Comparison of ENCODE assay signal across 18 mouse cellular contexts in the genomic region with DNA sequence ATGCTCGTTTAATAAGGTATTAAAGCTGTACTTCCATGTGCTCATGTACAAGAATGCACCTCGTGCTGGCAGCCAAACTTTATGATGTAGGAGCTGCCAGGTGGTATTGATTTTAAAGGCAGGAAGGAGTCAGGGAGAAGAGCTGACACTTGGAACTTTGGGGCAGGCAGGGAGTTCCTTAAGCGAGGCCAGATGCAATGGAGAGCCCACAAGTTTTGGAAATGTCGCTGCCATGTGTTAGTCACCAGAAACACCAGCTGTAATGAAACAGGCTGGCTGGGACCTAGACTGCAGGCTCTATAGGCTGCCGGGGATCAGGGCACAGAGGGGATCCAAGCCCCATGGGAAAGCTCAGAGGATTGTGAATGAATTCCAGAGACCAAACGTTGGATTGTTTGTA.
DNase-seq lines count a peak whose midpoint lies in the region; ATAC-seq lines count a peak whose summit lies in the region.
"Had no signal": no experiment of that assay in that cellular context is flagged by ENCODE, and none has a peak within 500 bp of the region (broad histone marks: within the 10 kb centered on the region; RNA-seq: fewer than 3 reads in every experiment).

No protein-coding gene starts in this region.

- no peak overlapping the region for H3K4me2 ChIP-seq in forebrain, embryonic 14.5 days (ENCODE audit: low read length)
- H3K4me2 ChIP-seq in forebrain, embryonic 11.5 days (ENCODE audit: low read depth, low read length, severe bottlenecking), result no peak overlapping the region
- no peak overlapping the region for H3K4me2 ChIP-seq in limb, embryonic 15.5 days
- H3K4me2 ChIP-seq: forebrain, embryonic 13.5 days had no signal

- no peaks in the 10 kb centered on the region for H3K27me3 ChIP-seq in forebrain, embryonic 14.5 days (replicated peaks; ENCODE audit: control insufficient read depth, insufficient read depth, low read length)
- no peaks in the 10 kb centered on the region for H3K27me3 ChIP-seq in forebrain, embryonic 11.5 days (ENCODE audit: control insufficient read depth, insufficient read depth, low read length)
- H3K27me3 ChIP-seq in limb, embryonic 15.5 days, result no peaks in the 10 kb centered on the region; the same call in 1 of the 2 replicates
- H3K27me3 ChIP-seq: forebrain, embryonic 13.5 days; megakaryocyte, embryonic 14.5 days had no signal

- no peak overlapping the region for H3K4me3 ChIP-seq in forebrain, embryonic 14.5 days (ENCODE audit: low read depth, low read length)
- H3K4me3 ChIP-seq in forebrain, embryonic 11.5 days (ENCODE audit: low read depth, low read length), result no peak overlapping the region
- no peak overlapping the region for H3K4me3 ChIP-seq in limb, embryonic 15.5 days
- H3K4me3 ChIP-seq: forebrain, embryonic 13.5 days; heart, embryonic 10.5 days; megakaryocyte, embryonic 14.5 days had no signal

- H3K9ac ChIP-seq in forebrain, embryonic 14.5 days (ENCODE audit: low read length), result no peak overlapping the region
- H3K9ac ChIP-seq in forebrain, embryonic 11.5 days (ENCODE audit: low read length), result no peak overlapping the region
- no peak overlapping the region for H3K9ac ChIP-seq in limb, embryonic 15.5 days
- H3K9ac ChIP-seq: forebrain, embryonic 13.5 days; liver, postnatal 0 days had no signal

- H3K4me1 ChIP-seq in forebrain, embryonic 14.5 days (ENCODE audit: control insufficient read depth, insufficient read depth, low read length), result 0 out of 2 replicates have a peak, but pooled peaks cover 3% of the 10 kb centered on the region
- H3K4me1 ChIP-seq in forebrain, embryonic 11.5 days (replicated peaks; ENCODE audit: control insufficient read depth, insufficient read depth, low read length), result no peaks in the 10 kb centered on the region
- peaks cover 8% of the 10 kb centered on the region for H3K4me1 ChIP-seq in limb, embryonic 15.5 days
- H3K4me1 ChIP-seq: heart, embryonic 10.5 days; megakaryocyte, embryonic 14.5 days had no signal

- no peaks in the 10 kb centered on the region for H3K9me3 ChIP-seq in forebrain, embryonic 14.5 days (replicated peaks; ENCODE audit: control insufficient read depth, low read length)
- H3K9me3 ChIP-seq in forebrain, embryonic 11.5 days (ENCODE audit: control insufficient read depth, low read length), result peaks cover 4% of the 10 kb centered on the region; the same call in 1 of the 2 replicates
- no peaks in the 10 kb centered on the region for H3K9me3 ChIP-seq in limb, embryonic 15.5 days
- H3K9me3 ChIP-seq: G1E; heart, embryonic 10.5 days had no signal

- ATAC-seq in forebrain, embryonic 14.5 days, result no peak
- no peak for ATAC-seq in forebrain, embryonic 11.5 days (replicated peaks; ENCODE audit: low FRiP score)
- ATAC-seq in limb, embryonic 15.5 days (ENCODE audit: insufficient number of reproducible peaks, low FRiP score, low TSS enrichment, low read depth), result no peak
- ATAC-seq: forebrain, embryonic 13.5 days; inflammation-experienced regulatory T-cells, adult 6 months; liver, postnatal 0 days had no signal

- DNase-seq in forebrain, embryonic 14.5 days (ENCODE audit: low spot score), result peak; percentile 44
- no peak for DNase-seq in forebrain, embryonic 11.5 days (ENCODE audit: low spot score)
- peak; percentile 69 for DNase-seq in embryo, embryonic 11 days
- peak; percentile 92 for DNase-seq in forelimb bud, embryonic 11.5 days (ENCODE audit: low read depth, low spot score)
- no peak for DNase-seq in heart, adult 8-10 months (ENCODE audit: low spot score)
- DNase-seq in cerebellum, postnatal 14 days, result no peak
- DNase-seq: adrenal gland, postnatal 25 days; cerebellum, adult 11 months; gastrocnemius, postnatal 36 days; kidney, adult 9 months; liver, postnatal 0 days; right cerebral cortex, postnatal 4 days had no signal

- WGBS in forebrain, embryonic 14.5 days, result 51% methylated on average over 6 of the region's 6 CpGs
- WGBS in forebrain, embryonic 11.5 days, result 59% methylated on average over 6 of the region's 6 CpGs
- 14% methylated on average over 6 of the region's 6 CpGs for WGBS in limb, embryonic 15.5 days

- H3K36me3 ChIP-seq in forebrain, embryonic 14.5 days (ENCODE audit: control insufficient read depth, insufficient read depth, low read length), result no peaks in the 10 kb centered on the region
- H3K36me3 ChIP-seq in forebrain, embryonic 11.5 days (ENCODE audit: control insufficient read depth, insufficient read depth, low read length), result no peaks in the 10 kb centered on the region
- no peaks in the 10 kb centered on the region for H3K36me3 ChIP-seq in limb, embryonic 15.5 days
- H3K36me3 ChIP-seq: G1E; heart, embryonic 10.5 days had no signal

- no peak overlapping the region for H3K27ac ChIP-seq in forebrain, embryonic 14.5 days (ENCODE audit: low read depth, low read length)
- no peak overlapping the region for H3K27ac ChIP-seq in forebrain, embryonic 11.5 days (ENCODE audit: low read depth, low read length)
- 0 out of 2 replicates have a peak overlapping the region, but pooled peaks have one; percentile 33 for H3K27ac ChIP-seq in limb, embryonic 15.5 days
- H3K27ac ChIP-seq: forebrain, embryonic 13.5 days; heart, embryonic 10.5 days had no signal

Comparison
In these comparisons a context has a peak if more than half of its experiments do, and no peak if none do; other contexts are left out.
1. DNase-seq: peak in forebrain, embryonic 14.5 days (single experiment), embryo, embryonic 11 days (single experiment) and forelimb bud, embryonic 11.5 days (single experiment); none in forebrain, embryonic 11.5 days (single experiment), heart, adult 8-10 months (single experiment) and cerebellum, postnatal 14 days (0 of 2).